Mouse (Mus musculus) stomach, embryonic 16.5 days (tissue): Measurements from ENCODE around the gene Scaf11. TPM values are rescaled to one million over a fixed set of nuclear protein-coding genes. Genes with fewer than 3 reads are reported as not detected.
"Not testable (repeated sequence)": the region's sequence is repeated elsewhere in the genome, so short reads cannot be mapped to it uniquely, and the experiment has no call there.

Source experiments
- ATAC-seq: fragments of 200-750 bp; cut with Nextera tagmentation; 2 replicates; pipeline ENCODE4 v1.8.0; 2017; ENCODE audit warnings: moderate number of reproducible peaks, moderate TSS enrichment; ENCODE audit not compliant: insufficient read depth, low FRiP score
- H3K27ac ChIP-seq: fragments of 300-500 bp; sonication (generic); 2 replicates; pipeline ENCODE4 v1.5.1; 2014; ENCODE audit warnings: low read length
- H3K27me3 ChIP-seq: fragments of 300-500 bp; sonication (generic); 2 replicates; pipeline ENCODE4 v1.6.1; 2014; ENCODE audit warnings: low read length, control low read depth, mixed read lengths; ENCODE audit not compliant: control insufficient read depth, insufficient read depth
- H3K36me3 ChIP-seq: fragments of 300-500 bp; sonication (generic); 2 replicates; pipeline ENCODE4 v1.6.1; 2014; ENCODE audit warnings: low read length; ENCODE audit not compliant: control insufficient read depth, insufficient read depth
- H3K4me1 ChIP-seq: fragments of 300-500 bp; sonication (generic); 2 replicates; pipeline ENCODE4 v1.6.1; 2014; ENCODE audit warnings: low read length, control low read depth, mixed read lengths; ENCODE audit not compliant: control insufficient read depth, insufficient read depth
- H3K4me2 ChIP-seq: fragments of 300-500 bp; sonication (generic); 2 replicates; pipeline ENCODE4 v1.6.1; 2014; ENCODE audit warnings: low read depth, low read length, mixed read lengths
- H3K4me3 ChIP-seq: fragments of 300-500 bp; sonication (generic); replicated peaks from 2 replicates; pipeline ENCODE4 v1.5.1; 2014; ENCODE audit warnings: mild to moderate bottlenecking, low read length
- H3K9ac ChIP-seq: fragments of 300-500 bp; sonication (generic); 2 replicates; pipeline ENCODE4 v1.6.1; 2014; ENCODE audit warnings: low read length
- H3K9me3 ChIP-seq: fragments of 300-500 bp; sonication (generic); replicated peaks from 2 replicates; pipeline ENCODE4 v1.6.1; 2016; ENCODE audit warnings: low read length, control low read depth; ENCODE audit not compliant: control insufficient read depth
- WGBS: fragments of 180-500 bp; shearing (Covaris S2); extraction: QIAGEN DNeasy Blood & Tissue Kit; methylation state at CpG from one replicate; pipeline ENCODE4 v1.1.7; 2014; 5-methylcytosine and 5-hydroxymethylcytosine counted together
- polyA plus RNA-seq: library from polyadenylated mRNA; unstranded; fragments of >200 nt; fragmentation: Nextera tagmentation; extraction: Ambion mirVana; gene quantifications from 2 replicates; pipeline ENCODE4 v1.2.1, GENCODE M21; 2015

The Scaf11 gene
- 70.1 and 73.0 TPM in 2 replicates for polyA plus RNA-seq

GRCm38 (mm10) chr15:96460730-96461540 lies at the start of gene Scaf11:
TSS of gene Scaf11 (minus strand) at chr15:96460843.
- ATAC-seq: peak; percentile 95
- peaks cover 28% of the 10 kb centered on the region for H3K4me1 ChIP-seq
- H3K27me3 ChIP-seq: no peaks in the 10 kb centered on the region
- peak within 1 kb of the TSS; percentile 67 for H3K4me2 ChIP-seq
- H3K9me3 ChIP-seq: no peaks in the 10 kb centered on the region
- peak within 1 kb of the TSS; percentile 100 for H3K9ac ChIP-seq
- H3K4me3 ChIP-seq: peak within 1 kb of the TSS; percentile 92
- WGBS: under 1% methylated on average over 67 of the region's 96 CpGs
- H3K27ac ChIP-seq: peak within 1 kb of the TSS; percentile 99
- no peaks in the 10 kb centered on the region for H3K36me3 ChIP-seq

GRCm38 (mm10) chr15:96507097-96507840 lies 46.6 kb upstream of the Scaf11 start:
- WGBS: 30% methylated on average over 18 of the region's 18 CpGs
- no peaks in the 10 kb centered on the region for H3K27me3 ChIP-seq
- H3K9ac ChIP-seq: peak overlapping the region; percentile 50
- no peak for ATAC-seq
- H3K4me1 ChIP-seq: no peaks in the 10 kb centered on the region
- H3K4me2 ChIP-seq: peak overlapping the region; percentile 55
- peak overlapping the region; percentile 28 for H3K4me3 ChIP-seq
- peaks cover 5% of the 10 kb centered on the region; the same call in 1 of the 2 replicates for H3K9me3 ChIP-seq
- H3K36me3 ChIP-seq: no peaks in the 10 kb centered on the region
- H3K27ac ChIP-seq: peak overlapping the region; percentile 52; the same call in 1 of the 2 replicates

GRCm38 (mm10) chr15:96497646-96498045 lies 37.0 kb upstream of the Scaf11 start:
- Histone ChIP-seq H3K4me3 (no peak overlapping the region), H3K36me3 (no peaks in the 10 kb centered on the region), H3K4me1 (no peaks in the 10 kb centered on the region), H3K4me2 (no peak overlapping the region), H3K9ac (no peak overlapping the region), H3K9me3 (no peaks in the 10 kb centered on the region), H3K27me3 (no peaks in the 10 kb centered on the region), H3K27ac (no peak overlapping the region)
- ATAC-seq: no peak
- WGBS: 84% methylated on average over 7 of the region's 7 CpGs

DNA sequence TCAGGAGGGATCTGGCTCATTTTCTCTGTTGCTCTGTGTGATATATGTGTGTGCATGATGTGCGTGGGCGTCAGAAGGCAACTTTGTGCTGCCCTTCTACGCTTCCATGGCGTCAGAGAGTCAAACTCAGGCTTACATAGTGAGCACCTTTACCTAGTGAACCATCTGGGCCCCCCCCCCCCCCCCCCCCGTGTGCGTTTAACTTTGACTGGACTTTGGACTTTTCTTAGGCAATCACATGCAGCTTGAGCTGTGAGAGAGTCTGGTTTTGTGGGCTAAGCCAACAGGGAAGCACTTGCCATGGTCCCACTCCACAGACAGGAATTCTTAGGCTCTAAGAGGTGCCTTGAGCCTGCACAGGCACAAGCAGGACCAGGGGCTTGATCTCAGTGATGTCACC lies 33.6 kb upstream of the Scaf11 start:
- WGBS: 83% methylated on average over 6 of the region's 6 CpGs

GRCm38 (mm10) chr15:96493573-96493972 lies 32.9 kb upstream of the Scaf11 start:
- H3K4me3 ChIP-seq: no peak overlapping the region
- no peak overlapping the region for H3K27ac ChIP-seq
- ATAC-seq: no peak
- no peaks in the 10 kb centered on the region for H3K9me3 ChIP-seq
- H3K36me3 ChIP-seq: no peaks in the 10 kb centered on the region
- 58% methylated on average over 5 of the region's 5 CpGs for WGBS
- no peak overlapping the region for H3K4me2 ChIP-seq
- H3K4me1 ChIP-seq: peaks cover 7% of the 10 kb centered on the region
- no peak overlapping the region for H3K9ac ChIP-seq
- H3K27me3 ChIP-seq: no peaks in the 10 kb centered on the region

More for the DNA sequence above, 33.6 kb upstream of the Scaf11 start:
- H3K4me2 ChIP-seq: no peak overlapping the region
- H3K36me3 ChIP-seq: no peaks in the 10 kb centered on the region
- ATAC-seq: no peak
- H3K27me3 ChIP-seq: no peaks in the 10 kb centered on the region
- H3K9ac ChIP-seq: no peak overlapping the region
- no peaks in the 10 kb centered on the region for H3K9me3 ChIP-seq
- H3K27ac ChIP-seq: no peak overlapping the region
- no peak overlapping the region for H3K4me3 ChIP-seq
- peaks cover 3% of the 10 kb centered on the region; the same call in 1 of the 2 replicates for H3K4me1 ChIP-seq

DNA sequence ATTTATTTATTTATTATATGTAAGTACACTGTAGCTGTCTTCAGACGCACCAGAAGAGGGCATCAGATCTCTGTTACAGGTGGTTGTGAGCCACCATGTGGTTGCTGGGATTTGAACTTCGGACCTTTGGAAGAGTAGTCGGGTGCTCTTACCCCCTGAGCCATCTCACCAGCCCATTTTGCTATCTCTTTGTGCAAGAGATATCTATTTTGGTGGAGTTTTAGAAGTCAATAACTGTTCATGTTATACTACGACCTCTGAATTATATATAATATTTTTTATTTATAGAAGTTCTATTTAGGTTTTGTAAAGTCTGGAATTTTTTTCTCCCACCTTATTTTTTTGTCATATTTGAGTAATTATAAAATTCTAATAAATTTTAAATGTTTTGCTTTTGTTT lies 32.3 kb upstream of the Scaf11 start:
- not testable (repeated sequence) for H3K4me2 ChIP-seq, H3K27me3 ChIP-seq, H3K36me3 ChIP-seq, H3K4me3 ChIP-seq, ATAC-seq, H3K9ac ChIP-seq, H3K9me3 ChIP-seq, H3K27ac ChIP-seq
- 80% methylated on average over 4 of the region's 4 CpGs for WGBS
- peaks cover 12% of the 10 kb centered on the region for H3K4me1 ChIP-seq

GRCm38 (mm10) chr15:96491861-96492641 lies 31.4 kb upstream of the Scaf11 start:
- 40% methylated on average over 13 of the region's 13 CpGs for WGBS
- Histone ChIP-seq H3K36me3 (no peaks in the 10 kb centered on the region), H3K27me3 (no peaks in the 10 kb centered on the region), H3K9ac (no peak overlapping the region), H3K4me1 (peaks cover 12% of the 10 kb centered on the region), H3K9me3 (no peaks in the 10 kb centered on the region), H3K4me3 (no peak overlapping the region), H3K27ac (peak overlapping the region; percentile 44; the same call in 1 of the 2 replicates), H3K4me2 (no peak overlapping the region)
- peak; percentile 62; the same call in 1 of the 2 replicates for ATAC-seq

GRCm38 (mm10) chr15:96491421-96491820 lies 30.8 kb upstream of the Scaf11 start:
- Histone ChIP-seq H3K9me3 (no peaks in the 10 kb centered on the region), H3K27me3 (no peaks in the 10 kb centered on the region), H3K4me1 (peaks cover 12% of the 10 kb centered on the region), H3K27ac (0 out of 2 replicates have a peak overlapping the region, but pooled peaks have one; percentile 44), H3K4me3 (no peak overlapping the region), H3K4me2 (no peak overlapping the region), H3K36me3 (no peaks in the 10 kb centered on the region), H3K9ac (no peak overlapping the region)
- ATAC-seq: peak; percentile 16; the same call in 1 of the 2 replicates
- WGBS: 17% methylated on average over 3 of the region's 3 CpGs
